ENCODE assay signal across 8 mouse cellular contexts in genomic region chr3:90514691-90515090, GRCm38 (mm10). TPM values are rescaled to one million over a fixed set of nuclear protein-coding genes. Genes with fewer than 3 reads are reported as not detected.
DNase-seq lines count a peak whose midpoint lies in the region; ATAC-seq and TF ChIP-seq lines count a peak whose summit lies in the region.

No protein-coding gene starts in this region.

- no peak overlapping the region for H3K27ac ChIP-seq in forebrain, embryonic 15.5 days (replicated peaks)
- H3K27ac ChIP-seq in hindbrain, embryonic 10.5 days = peak overlapping the region; percentile 62
- H3K27ac ChIP-seq in limb, embryonic 13.5 days = no peak overlapping the region
- no peak overlapping the region for H3K27ac ChIP-seq in midbrain, embryonic 13.5 days
- peak overlapping the region; percentile 57 for H3K27ac ChIP-seq in stomach, embryonic 15.5 days

- ATAC-seq in G1E (ENCODE audit: extremely low read depth, insufficient number of reproducible peaks, low FRiP score, poor library complexity, severe bottlenecking) = peak; percentile 88
- peak; percentile 63 for ATAC-seq in forebrain, embryonic 15.5 days (replicated peaks)
- ATAC-seq in limb, embryonic 13.5 days (ENCODE audit: low FRiP score, low read depth) = peak; percentile 77; the same call in 1 of the 2 replicates
- peak; percentile 61 for ATAC-seq in midbrain, embryonic 13.5 days
- ATAC-seq in stomach, embryonic 15.5 days (ENCODE audit: insufficient read depth, low FRiP score, low read depth) = peak; percentile 80

- H3K4me1 ChIP-seq in G1E (ENCODE audit: insufficient read depth, low read depth, low read length) = peaks cover 32% of the 10 kb centered on the region
- peaks cover 15% of the 10 kb centered on the region for H3K4me1 ChIP-seq in forebrain, embryonic 15.5 days
- H3K4me1 ChIP-seq in hindbrain, embryonic 10.5 days (replicated peaks) = peaks cover 19% of the 10 kb centered on the region
- H3K4me1 ChIP-seq in limb, embryonic 13.5 days = peaks cover 17% of the 10 kb centered on the region
- peaks cover 16% of the 10 kb centered on the region for H3K4me1 ChIP-seq in midbrain, embryonic 13.5 days (replicated peaks)
- H3K4me1 ChIP-seq in stomach, embryonic 15.5 days = peaks cover 20% of the 10 kb centered on the region

- peak; percentile 67 for DNase-seq in G1E (ENCODE audit: low spot score)
- DNase-seq in adrenal gland, postnatal 36 days = peak; percentile 83 to 85
- DNase-seq in hindbrain, embryonic 10.5 days (ENCODE audit: low spot score) = peak; percentile 64
- DNase-seq in layer of hippocampus, postnatal 14 days (ENCODE audit: low spot score in 2 of 2) = no peak

- H3K4me2 ChIP-seq in forebrain, embryonic 15.5 days (replicated peaks) = peak overlapping the region; percentile 60
- H3K4me2 ChIP-seq in limb, embryonic 13.5 days (replicated peaks) = peak overlapping the region; percentile 81
- peak overlapping the region; percentile 60 for H3K4me2 ChIP-seq in midbrain, embryonic 13.5 days (replicated peaks)
- peak overlapping the region; percentile 92 for H3K4me2 ChIP-seq in stomach, embryonic 15.5 days

- H3K4me3 ChIP-seq in G1E (ENCODE audit: low read depth, low read length) = peak overlapping the region; percentile 70
- H3K4me3 ChIP-seq in forebrain, embryonic 15.5 days = peak overlapping the region; percentile 36
- peak overlapping the region; percentile 53 for H3K4me3 ChIP-seq in hindbrain, embryonic 10.5 days
- peak overlapping the region; percentile 43 for H3K4me3 ChIP-seq in limb, embryonic 13.5 days
- H3K4me3 ChIP-seq in midbrain, embryonic 13.5 days (replicated peaks) = peak overlapping the region; percentile 34
- peak overlapping the region; percentile 46 for H3K4me3 ChIP-seq in stomach, embryonic 15.5 days (replicated peaks)

- no peak for TF ChIP-seq CTCF in G1E (IDR thresholded peaks at IDR 0.05; ENCODE audit: low read depth, low read length)

- H3K9ac ChIP-seq in forebrain, embryonic 15.5 days (replicated peaks) = peak overlapping the region; percentile 39
- H3K9ac ChIP-seq in limb, embryonic 13.5 days = peak overlapping the region; percentile 66
- H3K9ac ChIP-seq in midbrain, embryonic 13.5 days (replicated peaks) = peak overlapping the region; percentile 39
- H3K9ac ChIP-seq in stomach, embryonic 15.5 days = peak overlapping the region; percentile 13

- no peaks in the 10 kb centered on the region for H3K27me3 ChIP-seq in G1E (ENCODE audit: insufficient read depth, low read length)
- H3K27me3 ChIP-seq in forebrain, embryonic 15.5 days = peaks cover 4% of the 10 kb centered on the region; the same call in 1 of the 2 replicates
- H3K27me3 ChIP-seq in hindbrain, embryonic 10.5 days (ENCODE audit: insufficient read depth, poor library complexity, severe bottlenecking) = peaks cover 52% of the 10 kb centered on the region
- H3K27me3 ChIP-seq in limb, embryonic 13.5 days = peaks cover 19% of the 10 kb centered on the region
- peaks cover 52% of the 10 kb centered on the region for H3K27me3 ChIP-seq in midbrain, embryonic 13.5 days
- no peaks in the 10 kb centered on the region for H3K27me3 ChIP-seq in stomach, embryonic 15.5 days (replicated peaks)

- 2% methylated on average over 10 of the region's 10 CpGs for WGBS in forebrain, embryonic 15.5 days
- WGBS in hindbrain, embryonic 10.5 days = 1% methylated on average over 10 of the region's 10 CpGs
- under 1% methylated on average over 10 of the region's 10 CpGs for WGBS in limb, embryonic 13.5 days
- under 1% methylated on average over 10 of the region's 10 CpGs for WGBS in midbrain, embryonic 13.5 days
- WGBS in stomach, embryonic 15.5 days = 0% methylated on average over 10 of the region's 10 CpGs

- H3K36me3 ChIP-seq in G1E (replicated peaks) = peaks cover 35% of the 10 kb centered on the region
- no peaks in the 10 kb centered on the region for H3K36me3 ChIP-seq in forebrain, embryonic 15.5 days
- no peaks in the 10 kb centered on the region for H3K36me3 ChIP-seq in hindbrain, embryonic 10.5 days
- H3K36me3 ChIP-seq in limb, embryonic 13.5 days = no peaks in the 10 kb centered on the region
- no peaks in the 10 kb centered on the region for H3K36me3 ChIP-seq in midbrain, embryonic 13.5 days
- no peaks in the 10 kb centered on the region for H3K36me3 ChIP-seq in stomach, embryonic 15.5 days

- no peaks in the 10 kb centered on the region for H3K9me3 ChIP-seq in G1E (replicated peaks)
- no peaks in the 10 kb centered on the region for H3K9me3 ChIP-seq in forebrain, embryonic 15.5 days
- H3K9me3 ChIP-seq in hindbrain, embryonic 10.5 days = no peaks in the 10 kb centered on the region
- H3K9me3 ChIP-seq in limb, embryonic 13.5 days = no peaks in the 10 kb centered on the region
- no peaks in the 10 kb centered on the region for H3K9me3 ChIP-seq in midbrain, embryonic 13.5 days
- H3K9me3 ChIP-seq in stomach, embryonic 15.5 days = no peaks in the 10 kb centered on the region

RNA-seq across cellular contexts. Expression of gene S100a13, which starts 0.5 kb away (rescaled TPM):
- total RNA-seq in G1E (2014; fragmentation: Nextera tagmentation) (22.9 and 25.3 TPM in 2 replicates), G1E (2017) (67.3 and 70.2 TPM in 2 replicates)
- 1.8 and 2.4 TPM in 2 replicates for polyA plus RNA-seq in G1E (2012)
- 10 to 100 TPM; 33.4 to 38.2 TPM for total RNA-seq in adrenal gland, postnatal 36 days (2021)
- polyA plus RNA-seq in forebrain, embryonic 15.5 days (2015; fragmentation: Nextera tagmentation; extraction: Ambion mirVana) = 8.1 and 8.5 TPM in 2 replicates
- 11.7 and 13.1 TPM in 2 replicates for polyA plus RNA-seq in hindbrain, embryonic 10.5 days (2016; fragmentation: Nextera tagmentation; extraction: Ambion mirVana)
- polyA plus RNA-seq in limb, embryonic 13.5 days (2015; fragmentation: Nextera tagmentation; extraction: Ambion mirVana) = 26.7 and 30.8 TPM in 2 replicates
- 7.7 and 9.9 TPM in 2 replicates for polyA plus RNA-seq in midbrain, embryonic 13.5 days (2015; fragmentation: Nextera tagmentation; extraction: Ambion mirVana)
- 34.7 and 39.0 TPM in 2 replicates for polyA plus RNA-seq in stomach, embryonic 15.5 days (2015; fragmentation: Nextera tagmentation; extraction: Ambion mirVana)
- 10 to 100 TPM; 27.1 to 29.7 TPM for total RNA-seq in layer of hippocampus, postnatal 14 days (2021)

RNA-seq across cellular contexts. Expression of gene S100a1, which starts 0.5 kb away (rescaled TPM):
- total RNA-seq in G1E (2014; fragmentation: Nextera tagmentation) = 26.6 and 38.4 TPM in 2 replicates
- 40.8 and 42.9 TPM in 2 replicates for total RNA-seq in G1E (2017)
- polyA plus RNA-seq in G1E (2012) = 2.6 and 5.1 TPM in 2 replicates
- total RNA-seq in adrenal gland, postnatal 36 days (2021) = 100 to 1,000 TPM; 142 to 154 TPM
- polyA plus RNA-seq in forebrain, embryonic 15.5 days (2015; fragmentation: Nextera tagmentation; extraction: Ambion mirVana) = 9.0 and 11.4 TPM in 2 replicates
- polyA plus RNA-seq in hindbrain, embryonic 10.5 days (2016; fragmentation: Nextera tagmentation; extraction: Ambion mirVana) = 7.5 and 7.7 TPM in 2 replicates
- polyA plus RNA-seq in limb, embryonic 13.5 days (2015; fragmentation: Nextera tagmentation; extraction: Ambion mirVana) = 14.2 and 15.0 TPM in 2 replicates
- 4.7 and 6.9 TPM in 2 replicates for polyA plus RNA-seq in midbrain, embryonic 13.5 days (2015; fragmentation: Nextera tagmentation; extraction: Ambion mirVana)
- polyA plus RNA-seq in stomach, embryonic 15.5 days (2015; fragmentation: Nextera tagmentation; extraction: Ambion mirVana) = 66.9 and 75.9 TPM in 2 replicates
- total RNA-seq in layer of hippocampus, postnatal 14 days (2021) = 10 to 100 TPM; 91.9 to 92.5 TPM

RNA-seq across cellular contexts. Expression of gene Chtop, which starts 5.4 kb away (rescaled TPM):
- total RNA-seq in G1E (2014; fragmentation: Nextera tagmentation) (78.6 and 89.8 TPM in 2 replicates), G1E (2017) (133 and 135 TPM in 2 replicates)
- 97.0 and 110 TPM in 2 replicates for polyA plus RNA-seq in G1E (2012)
- 100 to 1,000 TPM; 115 to 125 TPM for total RNA-seq in adrenal gland, postnatal 36 days (2021)
- polyA plus RNA-seq in forebrain, embryonic 15.5 days (2015; fragmentation: Nextera tagmentation; extraction: Ambion mirVana) = 219 and 224 TPM in 2 replicates
- polyA plus RNA-seq in hindbrain, embryonic 10.5 days (2016; fragmentation: Nextera tagmentation; extraction: Ambion mirVana) = 174 and 182 TPM in 2 replicates
- polyA plus RNA-seq in limb, embryonic 13.5 days (2015; fragmentation: Nextera tagmentation; extraction: Ambion mirVana) = 186 and 187 TPM in 2 replicates
- 205 and 212 TPM in 2 replicates for polyA plus RNA-seq in midbrain, embryonic 13.5 days (2015; fragmentation: Nextera tagmentation; extraction: Ambion mirVana)
- polyA plus RNA-seq in stomach, embryonic 15.5 days (2015; fragmentation: Nextera tagmentation; extraction: Ambion mirVana) = 126 and 134 TPM in 2 replicates
- 100 to 1,000 TPM; 164 to 166 TPM for total RNA-seq in layer of hippocampus, postnatal 14 days (2021)

RNA-seq across cellular contexts. Expression of gene S100a14, which starts 12.0 kb away (rescaled TPM):
- not detected in 2 replicates for total RNA-seq in G1E (2014; fragmentation: Nextera tagmentation)
- 0.12 TPM in 1 of 2 replicates, not detected in the other for total RNA-seq in G1E (2017)
- not detected in 2 replicates for polyA plus RNA-seq in G1E (2012)
- under 1 TPM in 1 of 2 experiments, not detected in 1; 0.53 TPM for total RNA-seq in adrenal gland, postnatal 36 days (2021)
- polyA plus RNA-seq in forebrain, embryonic 15.5 days (2015; fragmentation: Nextera tagmentation; extraction: Ambion mirVana) = not detected in 2 replicates
- not detected in 2 replicates for polyA plus RNA-seq in hindbrain, embryonic 10.5 days (2016; fragmentation: Nextera tagmentation; extraction: Ambion mirVana)
- polyA plus RNA-seq in limb, embryonic 13.5 days (2015; fragmentation: Nextera tagmentation; extraction: Ambion mirVana) = 9.4 and 9.9 TPM in 2 replicates
- not detected in 2 replicates for polyA plus RNA-seq in midbrain, embryonic 13.5 days (2015; fragmentation: Nextera tagmentation; extraction: Ambion mirVana)
- polyA plus RNA-seq in stomach, embryonic 15.5 days (2015; fragmentation: Nextera tagmentation; extraction: Ambion mirVana) = 43.9 and 74.6 TPM in 2 replicates
- total RNA-seq in layer of hippocampus, postnatal 14 days (2021) = under 1 TPM; 0.60 to 0.74 TPM

RNA-seq across cellular contexts. Expression of gene S100a16, which starts 22.4 kb away (rescaled TPM):
- total RNA-seq in G1E (2014; fragmentation: Nextera tagmentation) (not detected in 2 replicates), G1E (2017) (not detected in 2 replicates)
- polyA plus RNA-seq in G1E (2012) = not detected in 2 replicates
- 10 to 100 TPM; 53.5 to 61.2 TPM for total RNA-seq in adrenal gland, postnatal 36 days (2021)
- 31.7 and 40.0 TPM in 2 replicates for polyA plus RNA-seq in forebrain, embryonic 15.5 days (2015; fragmentation: Nextera tagmentation; extraction: Ambion mirVana)
- polyA plus RNA-seq in hindbrain, embryonic 10.5 days (2016; fragmentation: Nextera tagmentation; extraction: Ambion mirVana) = 46.6 and 47.9 TPM in 2 replicates
- polyA plus RNA-seq in limb, embryonic 13.5 days (2015; fragmentation: Nextera tagmentation; extraction: Ambion mirVana) = 76.2 and 80.7 TPM in 2 replicates
- polyA plus RNA-seq in midbrain, embryonic 13.5 days (2015; fragmentation: Nextera tagmentation; extraction: Ambion mirVana) = 33.7 and 39.5 TPM in 2 replicates
- 225 and 274 TPM in 2 replicates for polyA plus RNA-seq in stomach, embryonic 15.5 days (2015; fragmentation: Nextera tagmentation; extraction: Ambion mirVana)
- 100 to 1,000 TPM in 1 of 2 experiments, 10 to 100 TPM in 1; 97.9 to 107 TPM for total RNA-seq in layer of hippocampus, postnatal 14 days (2021)

Comparison
In these comparisons a context has a peak if more than half of its experiments do, and no peak if none do; other contexts are left out.
1. DNase-seq: peak in G1E (single experiment), adrenal gland, postnatal 36 days (2 of 2) and hindbrain, embryonic 10.5 days (single experiment); none in layer of hippocampus, postnatal 14 days (0 of 2).
2. H3K27ac ChIP-seq: peak in hindbrain, embryonic 10.5 days (single experiment) and stomach, embryonic 15.5 days (single experiment); none in forebrain, embryonic 15.5 days (single experiment), limb, embryonic 13.5 days (single experiment) and midbrain, embryonic 13.5 days (single experiment).
3. H3K9ac ChIP-seq: peak in every context shown above with its lines; median percentile 66 in limb, embryonic 13.5 days; 39 in forebrain, embryonic 15.5 days; 39 in midbrain, embryonic 13.5 days; 13 in stomach, embryonic 15.5 days.
4. Peak in every context shown above with its lines, with median percentiles within 50 percentile points of each other: ATAC-seq, H3K4me3 ChIP-seq and H3K4me2 ChIP-seq.